Mouse (Mus musculus): Measurements from ENCODE around the gene Elp6.
"Not testable (repeated sequence)": the region's sequence is repeated elsewhere in the genome, so short reads cannot be mapped to it uniquely, and the experiment has no call there.

Elp6 gene

GRCm38 (mm10) chr9:110320769-110321168, 15.8 kb downstream of the Elp6 start:
- DNase-seq = no peak

DNA sequence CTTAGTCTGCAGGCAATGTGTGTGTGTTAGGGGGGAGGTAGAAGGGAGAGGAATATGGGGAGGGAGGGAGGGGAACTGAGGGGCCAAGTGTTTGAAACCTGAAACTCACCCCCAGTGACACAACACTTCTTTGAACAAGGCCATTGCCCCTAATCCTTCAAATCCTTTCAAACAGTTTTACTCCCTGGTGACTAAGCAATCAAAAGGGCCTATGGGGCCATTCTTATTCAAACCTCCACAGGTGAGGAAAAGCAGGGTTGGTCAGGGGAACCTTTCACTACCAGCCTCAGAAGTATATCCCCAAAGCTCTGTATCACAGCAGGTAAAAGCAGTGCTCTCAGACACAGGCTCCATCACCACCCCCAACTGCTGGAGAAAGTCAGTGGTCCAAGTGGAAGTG, 18.0 kb downstream of the Elp6 start:
- no peak for DNase-seq

- no peak for DNase-seq
These were observed 19.2 kb downstream of the Elp6 start for GRCm38 (mm10) chr9:110324181-110324580.

DNA sequence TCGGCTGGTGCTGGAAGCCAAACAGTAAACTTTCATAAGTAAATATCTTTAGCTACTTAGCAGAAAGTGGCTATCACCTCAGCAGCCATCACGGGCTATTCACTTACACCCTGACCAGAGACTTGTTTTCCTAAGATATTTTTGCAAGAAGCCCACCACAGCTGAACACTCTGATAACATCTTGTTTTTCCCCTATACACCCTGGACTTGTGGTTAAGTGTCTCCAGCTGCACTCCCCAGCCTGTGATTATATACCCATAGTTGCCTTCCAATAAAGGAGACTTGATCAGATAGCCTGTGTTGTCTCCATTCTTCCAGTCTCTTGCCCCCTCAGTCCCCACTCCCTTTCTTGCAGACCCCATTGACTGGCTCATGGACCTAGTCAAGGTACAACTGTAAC, 23.2 kb downstream of the Elp6 start:
- no peak for DNase-seq

DNA sequence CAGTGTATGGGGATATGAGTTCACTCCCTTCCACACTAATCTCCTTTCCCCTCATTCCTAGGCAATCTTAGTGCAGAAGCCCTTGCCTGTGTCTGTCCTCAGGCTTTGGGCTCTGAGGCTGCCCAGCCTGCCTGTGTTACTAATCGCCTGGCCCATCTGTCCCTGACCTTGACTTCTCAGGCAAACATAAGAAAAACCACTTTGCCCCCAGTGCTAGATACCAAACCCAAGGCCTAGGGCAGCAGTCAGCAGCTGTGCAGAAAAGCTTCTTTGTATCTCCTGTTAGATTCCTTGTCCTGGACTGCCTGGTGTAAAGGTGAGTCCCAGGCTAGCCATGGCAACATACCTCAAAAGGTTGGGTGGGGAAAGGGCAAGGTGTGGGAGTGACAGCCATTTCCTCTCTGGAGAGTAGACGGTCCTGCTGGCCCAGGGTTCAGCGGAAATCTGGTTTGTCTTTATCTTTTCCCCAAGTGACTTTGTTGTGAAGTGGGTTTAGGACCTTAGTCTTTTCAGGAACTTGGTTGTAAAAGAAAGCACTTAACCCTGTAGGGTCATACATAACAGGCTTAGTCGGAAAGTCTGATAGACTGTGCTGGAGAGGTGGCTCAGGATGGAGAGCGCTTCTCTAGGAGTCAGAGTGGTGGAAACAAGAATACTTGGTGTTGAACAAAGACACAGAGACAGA, 24.1 kb downstream of the Elp6 start:
- no peak for DNase-seq

GRCm38 (mm10) chr9:110329655-110330054, 24.7 kb downstream of the Elp6 start:
- peak; percentile 54 for DNase-seq

DNA sequence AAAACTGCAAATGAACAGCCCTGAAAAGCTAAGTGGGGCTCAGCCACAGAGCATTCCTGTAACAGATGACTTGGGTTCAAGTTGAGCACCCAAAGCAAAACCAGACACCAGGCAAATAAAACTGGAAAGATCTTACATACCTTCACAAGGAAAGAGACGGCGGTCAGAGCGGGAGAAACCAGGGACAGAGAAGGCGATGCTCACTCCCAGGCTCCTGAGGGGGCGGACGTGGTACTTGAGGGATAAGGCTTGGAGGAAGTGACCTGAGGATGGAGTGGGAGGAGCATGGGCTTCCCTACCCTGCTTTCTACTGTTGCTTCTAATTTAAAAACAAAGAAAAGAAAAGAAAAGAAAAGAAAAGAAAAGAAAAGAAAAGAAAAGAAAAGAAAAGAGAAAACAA, 25.4 kb downstream of the Elp6 start:
- DNase-seq = no peak

DNA sequence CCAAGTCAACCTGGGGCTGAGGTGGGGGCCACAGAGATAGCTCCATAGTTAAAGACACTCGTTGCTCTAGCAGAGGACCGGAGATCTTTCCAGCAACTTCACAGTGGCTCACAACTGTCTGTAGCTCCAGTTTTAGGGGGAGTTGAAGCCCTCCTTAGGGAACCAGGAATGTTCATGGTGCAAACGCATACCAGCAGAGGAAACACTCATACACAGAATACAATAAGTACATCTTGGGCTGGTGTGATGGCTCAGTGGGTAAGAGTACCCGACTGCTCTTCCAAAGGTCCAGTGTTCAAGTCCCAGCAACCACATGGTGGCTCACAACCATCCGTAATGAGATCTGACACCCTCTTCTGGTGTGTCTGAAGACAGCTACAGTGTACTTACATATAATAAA, 25.9 kb downstream of the Elp6 start:
- DNase-seq = not testable (repeated sequence)

DNA sequence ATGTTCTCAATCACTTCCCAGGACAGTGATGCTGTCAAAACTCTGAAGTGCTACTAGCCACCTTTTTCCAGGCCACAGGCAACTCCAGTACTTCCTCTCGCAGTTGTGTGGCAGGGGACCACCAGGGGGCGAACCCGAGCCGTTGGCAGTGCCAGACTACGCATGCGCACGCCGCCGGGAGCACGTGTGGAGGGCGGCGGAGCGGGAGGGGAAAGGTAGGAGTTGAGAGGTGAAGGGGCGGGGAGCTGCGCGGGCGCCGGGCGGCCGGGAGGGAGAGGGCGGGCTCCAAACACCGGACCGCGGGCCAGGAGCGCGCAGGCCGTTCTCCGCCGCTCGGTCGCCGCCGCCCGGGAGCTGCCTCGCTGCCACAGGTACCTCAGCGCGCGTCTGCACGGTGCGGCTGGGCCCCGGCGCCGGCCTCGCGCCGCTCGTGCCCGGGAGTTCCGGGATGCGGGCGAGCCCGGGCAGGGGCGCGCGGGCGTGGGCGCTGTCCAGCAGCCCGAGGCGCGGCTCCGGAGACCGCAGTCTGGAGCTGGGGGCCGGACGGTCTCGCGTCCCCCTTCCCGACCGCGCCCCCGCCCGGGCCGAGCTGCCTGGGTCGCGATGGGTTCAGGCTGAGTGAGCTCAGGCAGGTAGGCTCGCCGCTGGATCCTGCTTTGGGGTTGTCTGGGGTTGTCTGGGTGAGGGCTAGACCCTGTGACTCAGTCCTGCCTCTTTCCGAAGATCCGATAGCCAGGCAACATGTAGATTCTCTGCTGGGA, 28.3 kb downstream of the Elp6 start, which contains the start of gene Scap:
Gene Scap (plus strand): TSS at position 154 of the 761 bp plus-strand sequence.
- DNase-seq = peak; percentile 97

DNA sequence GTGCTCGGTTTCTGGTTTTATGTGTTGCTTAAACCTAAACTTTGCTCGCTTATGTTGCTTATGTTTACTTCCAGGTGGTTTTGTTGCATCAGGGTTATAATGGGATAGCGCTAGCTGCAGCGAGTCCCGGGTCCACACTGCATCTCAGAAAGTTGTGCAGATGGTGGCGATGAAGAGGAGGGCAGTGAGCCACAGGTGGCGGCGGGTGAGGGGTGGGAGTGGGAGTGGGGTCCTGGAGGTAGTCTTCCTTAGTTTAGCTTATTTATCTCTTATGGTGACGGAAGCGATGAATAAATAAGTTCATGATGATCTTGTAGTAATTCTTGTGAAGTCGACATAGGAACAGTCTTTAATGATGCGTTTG, 28.9 kb downstream of the Elp6 start:
- DNase-seq = no peak

- DNase-seq = no peak
These were observed 29.9 kb downstream of the Elp6 start for GRCm38 (mm10) chr9:110334849-110335248.

GRCm38 (mm10) chr9:110340037-110340750, 35.2 kb downstream of the Elp6 start:
- DNase-seq = no peak

DNA sequence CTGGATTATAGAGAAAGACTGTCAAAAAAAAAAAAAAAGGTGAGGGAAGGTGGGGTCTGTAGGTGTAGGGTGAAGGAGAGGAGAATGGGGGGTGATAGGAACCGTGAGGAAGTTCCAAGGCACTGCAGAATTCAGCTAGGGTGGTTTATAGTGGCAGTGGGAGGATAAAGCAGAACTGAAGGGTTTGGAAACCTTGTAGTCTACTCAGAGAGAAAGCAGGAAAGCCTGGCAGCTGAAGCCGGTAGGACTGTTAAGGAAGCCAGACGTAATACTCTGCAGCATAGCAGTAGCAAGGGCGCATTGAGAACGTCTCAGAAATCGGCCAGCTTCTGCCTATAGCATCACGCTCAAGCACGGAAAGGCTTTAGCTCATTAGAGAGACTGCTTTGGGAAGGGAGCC, 37.0 kb downstream of the Elp6 start:
- no peak for DNase-seq

DNA sequence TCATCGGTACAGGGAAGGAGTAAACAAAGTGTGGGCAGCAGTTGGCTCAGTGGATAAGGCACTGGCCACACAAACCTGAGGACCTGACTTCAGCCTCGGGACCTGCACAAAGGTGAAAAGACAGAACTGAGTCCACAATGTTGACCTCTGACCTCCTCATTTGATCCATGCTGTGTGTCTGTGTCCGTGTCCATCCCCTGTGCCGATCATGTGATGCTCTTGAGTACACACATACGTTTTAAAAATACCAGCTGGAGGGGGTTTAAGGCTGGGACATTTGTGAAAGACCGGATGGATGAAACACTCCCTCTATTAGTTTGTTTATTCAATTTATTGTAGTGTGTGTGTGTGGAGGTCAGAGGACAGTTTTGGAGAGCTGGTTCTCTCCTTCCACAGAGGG, 38.8 kb downstream of the Elp6 start:
- DNase-seq = no peak

DNA sequence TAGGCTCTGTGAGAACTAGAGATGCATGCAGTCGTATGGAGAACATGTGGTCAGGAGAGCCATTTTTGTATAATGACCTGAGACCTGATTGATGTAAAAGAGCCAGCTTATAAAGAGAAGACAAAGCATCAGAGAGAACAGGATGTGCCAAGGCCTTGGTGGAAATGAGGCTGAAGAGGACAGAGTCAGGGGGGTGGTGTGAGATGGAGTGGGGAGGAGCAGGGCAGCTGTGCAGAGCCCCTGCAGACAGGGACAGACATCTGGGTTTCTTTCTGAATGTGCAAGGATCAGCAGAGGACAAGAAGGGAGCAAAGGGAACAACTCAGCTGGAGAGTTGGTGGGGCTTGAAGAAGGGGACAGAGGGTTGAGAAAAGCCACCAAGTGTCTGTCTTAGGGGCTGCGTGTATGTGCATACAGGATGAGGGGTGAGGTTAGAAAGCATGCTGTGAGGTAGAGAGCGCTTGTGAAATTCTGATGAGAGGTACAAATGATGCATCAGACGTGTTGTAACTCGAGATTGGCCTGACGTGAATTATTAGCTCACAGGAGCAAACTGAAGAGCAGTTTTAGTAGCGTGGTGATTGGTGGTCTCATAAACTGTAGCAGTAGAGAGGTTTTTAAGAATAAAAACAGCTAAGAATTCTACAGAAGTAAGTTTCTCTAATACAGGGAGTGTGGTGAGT, 40.2 kb downstream of the Elp6 start:
- DNase-seq = no peak

GRCm38 (mm10) chr9:110348899-110349298, 43.9 kb downstream of the Elp6 start:
- DNase-seq = no peak

DNA sequence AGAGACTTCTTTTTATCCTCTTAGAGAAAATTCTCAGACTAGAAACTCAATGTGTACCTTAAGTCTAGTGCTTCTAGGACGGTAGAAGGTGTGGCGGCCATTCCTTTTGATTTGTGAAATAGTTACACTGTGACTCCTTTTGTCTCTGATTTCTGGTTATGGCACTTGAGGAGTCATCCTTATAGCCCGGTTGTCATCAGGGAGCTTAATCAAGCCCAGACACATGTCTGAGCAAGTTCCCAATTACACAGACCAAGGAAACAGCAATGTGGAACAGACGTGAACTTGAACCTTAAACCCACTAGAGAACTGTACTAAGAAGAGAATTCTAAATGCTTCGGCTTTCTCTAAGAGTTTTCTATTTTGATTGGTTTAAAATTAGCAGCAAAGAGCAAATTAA, 45.2 kb downstream of the Elp6 start:
- DNase-seq = no peak

GRCm38 (mm10) chr9:110350612-110351011, 45.6 kb downstream of the Elp6 start:
- DNase-seq = no peak

GRCm38 (mm10) chr9:110351350-110351749, 46.4 kb downstream of the Elp6 start:
- DNase-seq = no peak

GRCm38 (mm10) chr9:110351932-110352632, 47.1 kb downstream of the Elp6 start:
- no peak for DNase-seq

GRCm38 (mm10) chr9:110358341-110358740, 53.4 kb downstream of the Elp6 start:
- DNase-seq = no peak

GRCm38 (mm10) chr9:110361299-110361698, 56.3 kb downstream of the Elp6 start:
- DNase-seq = no peak

- DNase-seq = no peak
These were observed 57.4 kb downstream of the Elp6 start for GRCm38 (mm10) chr9:110362337-110362736.

Measured in cerebellum, adult 9-10 months (tissue).